ENCODE assay signal across 19 mouse cellular contexts in the genomic region with DNA sequence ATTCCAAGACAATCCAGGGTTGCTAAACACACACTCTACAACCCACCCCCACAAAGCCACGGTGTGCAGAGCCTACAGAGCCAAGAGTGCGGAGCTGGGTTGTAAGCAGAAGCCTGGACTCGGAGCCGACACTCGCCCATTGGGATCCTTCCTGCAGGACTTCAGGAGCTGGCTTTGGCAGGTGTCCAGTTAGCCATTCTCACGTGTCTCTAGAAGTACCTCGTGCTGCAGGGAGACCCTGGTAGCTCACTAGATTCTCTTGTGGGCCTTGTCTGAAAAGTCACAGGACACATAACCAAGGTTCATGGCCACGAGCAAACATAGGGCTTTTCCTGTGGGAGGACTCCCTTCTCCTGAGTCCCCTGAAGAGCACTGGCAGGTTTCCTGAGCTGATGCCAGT. TPM values are rescaled to one million over a fixed set of nuclear protein-coding genes. Genes with fewer than 3 reads are reported as not detected.
DNase-seq lines count a peak whose midpoint lies in the region; ATAC-seq and TF ChIP-seq lines count a peak whose summit lies in the region.
"Had no signal": no experiment of that assay in that cellular context is flagged by ENCODE, and none has a peak within 500 bp of the region (broad histone marks: within the 10 kb centered on the region; RNA-seq: fewer than 3 reads in every experiment).

No protein-coding gene starts in this region.

- TF ChIP-seq CTCF in gastrocnemius, adult 2 months (IDR thresholded peaks at IDR 0.05): no peak

- no peak overlapping the region for H3K4me2 ChIP-seq in neural tube, embryonic 11.5 days (ENCODE audit: low read depth)
- no peak overlapping the region for H3K4me2 ChIP-seq in neural tube, embryonic 15.5 days
- H3K4me2 ChIP-seq: neural tube, embryonic 13.5 days had no signal

- H3K4me3 ChIP-seq in gastrocnemius, adult 2 months: no peak overlapping the region
- no peak overlapping the region for H3K4me3 ChIP-seq in neural tube, embryonic 11.5 days (ENCODE audit: low read depth, low read length)
- no peak overlapping the region for H3K4me3 ChIP-seq in neural tube, embryonic 15.5 days (replicated peaks)
- H3K4me3 ChIP-seq: heart, adult 2 months; neural tube, embryonic 13.5 days had no signal

- no peaks in the 10 kb centered on the region for H3K9me3 ChIP-seq in neural tube, embryonic 11.5 days (ENCODE audit: control insufficient read depth, low read length)
- H3K9me3 ChIP-seq in neural tube, embryonic 15.5 days (replicated peaks): no peaks in the 10 kb centered on the region
- H3K9me3 ChIP-seq: G1E; neural tube, embryonic 13.5 days had no signal

- peak; percentile 35 for DNase-seq in adrenal gland, postnatal 10 days
- DNase-seq in adrenal gland, postnatal 14 days: no peak
- peak; percentile 39 for DNase-seq in gastrocnemius, adult 2 months
- no peak for DNase-seq in gastrocnemius, adult 8-10 months (ENCODE audit: low spot score in 2 of 2)
- peak; percentile 40 for DNase-seq in left cerebral cortex, postnatal 4 days
- DNase-seq in left cerebral cortex, postnatal 25 days (ENCODE audit: low spot score in 2 of 2): no peak
- DNase-seq in neural tube, embryonic 11.5 days (ENCODE audit: low spot score): peak; percentile 7

- intact Hi-C loops in gastrocnemius, adult 2 months (cut with DNase I): no loop called here
- intact Hi-C loops in left cerebral cortex, postnatal 4 days (cut with DNase I): no loop called here
- intact Hi-C loops in left cerebral cortex, postnatal 25 days (cut with DNase I): no loop called here

- H3K36me3 ChIP-seq in neural tube, embryonic 11.5 days (ENCODE audit: control insufficient read depth, insufficient read depth, low read length): no peaks in the 10 kb centered on the region
- H3K36me3 ChIP-seq in neural tube, embryonic 15.5 days: no peaks in the 10 kb centered on the region
- H3K36me3 ChIP-seq: G1E; neural tube, embryonic 13.5 days had no signal

- WGBS in neural tube, embryonic 11.5 days: 79% methylated on average over 8 of the region's 8 CpGs
- 71% methylated on average over 8 of the region's 8 CpGs for WGBS in neural tube, embryonic 15.5 days

- no peak for ATAC-seq in neural tube, embryonic 11.5 days (ENCODE audit: insufficient read depth, low FRiP score, low TSS enrichment)
- ATAC-seq in neural tube, embryonic 15.5 days (ENCODE audit: low FRiP score): no peak
- ATAC-seq: CD4-positive, CD25-positive, alpha-beta regulatory T cell, adult 4 months; forebrain, embryonic 16.5 days; inflammation-experienced regulatory T-cells, adult 6 months had no signal

- no peaks in the 10 kb centered on the region for H3K4me1 ChIP-seq in neural tube, embryonic 11.5 days (ENCODE audit: control insufficient read depth, insufficient read depth, low read length)
- 0 out of 2 replicates have a peak, but pooled peaks cover 3% of the 10 kb centered on the region for H3K4me1 ChIP-seq in neural tube, embryonic 15.5 days

- H3K9ac ChIP-seq in neural tube, embryonic 11.5 days (ENCODE audit: low read length): no peak overlapping the region
- H3K9ac ChIP-seq in neural tube, embryonic 15.5 days (replicated peaks): no peak overlapping the region
- H3K9ac ChIP-seq: liver, embryonic 14.5 days; neural tube, embryonic 13.5 days had no signal

- H3K27ac ChIP-seq in gastrocnemius, adult 2 months: peak overlapping the region; percentile 82
- H3K27ac ChIP-seq in neural tube, embryonic 11.5 days (ENCODE audit: low read depth, low read length): no peak overlapping the region
- H3K27ac ChIP-seq in neural tube, embryonic 15.5 days (replicated peaks): no peak overlapping the region
- H3K27ac ChIP-seq: heart, adult 2 months; liver, embryonic 14.5 days; neural tube, embryonic 13.5 days had no signal

- no peaks in the 10 kb centered on the region for H3K27me3 ChIP-seq in neural tube, embryonic 11.5 days (ENCODE audit: control insufficient read depth, insufficient read depth, low read length)
- no peaks in the 10 kb centered on the region for H3K27me3 ChIP-seq in neural tube, embryonic 15.5 days (replicated peaks)
- H3K27me3 ChIP-seq: neural tube, embryonic 13.5 days had no signal

RNA-seq across cellular contexts. Expression of gene Myl7, which starts 14.7 kb away (rescaled TPM):
- under 1 TPM in 1 of 2 experiments, not detected in 1; 0.66 TPM for total RNA-seq in adrenal gland, postnatal 10 days (2021)
- total RNA-seq in adrenal gland, postnatal 14 days (2021): not detected in 2 replicates
- not detected for total RNA-seq in gastrocnemius, adult 2 months (2021)
- total RNA-seq in gastrocnemius, adult 8-10 months (2022): not detected
- not detected for total RNA-seq in left cerebral cortex, postnatal 4 days (2021)
- total RNA-seq in left cerebral cortex, postnatal 25 days (2021): not detected
- polyA plus RNA-seq in neural tube, embryonic 11.5 days (2014; fragmentation: Nextera tagmentation; extraction: Ambion mirVana): 3.9 and 16.9 TPM in 2 replicates
- polyA plus RNA-seq in neural tube, embryonic 15.5 days (2015; fragmentation: Nextera tagmentation; extraction: Ambion mirVana): 1.4 and 10.6 TPM in 2 replicates
- total RNA-seq: adrenal gland, adult 18-20 months; G1E; gastrocnemius, postnatal 10 days; layer of hippocampus, postnatal 10 days; monocyte, adult 5-6 weeks had no signal
- polyA plus RNA-seq: CD4-positive, CD25-positive, alpha-beta regulatory T cell, adult 4 months; forebrain, embryonic 16.5 days; G1E; inflammation-experienced regulatory T-cells, adult 6 months had no signal

RNA-seq across cellular contexts. Expression of gene Pold2, which starts 35.2 kb away (rescaled TPM):
- 10 to 100 TPM; 48.6 to 53.0 TPM for total RNA-seq in adrenal gland, postnatal 10 days (2021)
- total RNA-seq in adrenal gland, postnatal 14 days (2021): 35.6 and 42.1 TPM in 2 replicates
- total RNA-seq in gastrocnemius, adult 2 months (2021): 10 to 100 TPM; 39.7 to 48.5 TPM
- 10 to 100 TPM; 44.6 to 47.3 (median 47.0) TPM for total RNA-seq in gastrocnemius, adult 8-10 months (2022)
- 10 to 100 TPM; 26.6 to 37.5 TPM for total RNA-seq in left cerebral cortex, postnatal 4 days (2021)
- 10 to 100 TPM; 20.1 to 20.2 TPM for total RNA-seq in left cerebral cortex, postnatal 25 days (2021)
- polyA plus RNA-seq in neural tube, embryonic 11.5 days (2014; fragmentation: Nextera tagmentation; extraction: Ambion mirVana): 92.5 and 102 TPM in 2 replicates
- 64.5 and 81.0 TPM in 2 replicates for polyA plus RNA-seq in neural tube, embryonic 15.5 days (2015; fragmentation: Nextera tagmentation; extraction: Ambion mirVana)

RNA-seq across cellular contexts. Expression of gene Gck, which starts 36.6 kb away (rescaled TPM):
- total RNA-seq in adrenal gland, postnatal 10 days (2021): 1 to 10 TPM; 2.9 to 3.0 TPM
- 3.8 and 18.3 TPM in 2 replicates for total RNA-seq in adrenal gland, postnatal 14 days (2021)
- total RNA-seq in gastrocnemius, adult 2 months (2021): 1 to 10 TPM; 1.8 to 7.8 TPM
- 1 to 10 TPM; 1.5 to 5.7 (median 3.0) TPM for total RNA-seq in gastrocnemius, adult 8-10 months (2022)
- total RNA-seq in left cerebral cortex, postnatal 4 days (2021): 1 to 10 TPM; 3.9 to 4.0 TPM
- 1 to 10 TPM in 1 of 2 experiments, under 1 TPM in 1; 0.83 to 1.2 TPM for total RNA-seq in left cerebral cortex, postnatal 25 days (2021)
- 0.88 and 1.4 TPM in 2 replicates for polyA plus RNA-seq in neural tube, embryonic 11.5 days (2014; fragmentation: Nextera tagmentation; extraction: Ambion mirVana)
- polyA plus RNA-seq in neural tube, embryonic 15.5 days (2015; fragmentation: Nextera tagmentation; extraction: Ambion mirVana): 3.4 and 4.2 TPM in 2 replicates
- total RNA-seq: gastrocnemius, postnatal 10 days; monocyte, adult 5-6 weeks had no signal
- polyA plus RNA-seq: CD4-positive, CD25-positive, alpha-beta regulatory T cell, adult 4 months; G1E; inflammation-experienced regulatory T-cells, adult 6 months had no signal

RNA-seq across cellular contexts. Expression of gene Ykt6, which starts 42.2 kb away (rescaled TPM):
- 10 to 100 TPM; 71.5 to 79.3 TPM for total RNA-seq in adrenal gland, postnatal 10 days (2021)
- 71.1 and 77.9 TPM in 2 replicates for total RNA-seq in adrenal gland, postnatal 14 days (2021)
- total RNA-seq in gastrocnemius, adult 2 months (2021): 10 to 100 TPM; 37.0 to 46.7 TPM
- 10 to 100 TPM; 40.4 to 47.2 (median 42.3) TPM for total RNA-seq in gastrocnemius, adult 8-10 months (2022)
- total RNA-seq in left cerebral cortex, postnatal 4 days (2021): 100 to 1,000 TPM; 202 to 213 TPM
- 10 to 100 TPM; 82.9 to 87.6 TPM for total RNA-seq in left cerebral cortex, postnatal 25 days (2021)
- polyA plus RNA-seq in neural tube, embryonic 11.5 days (2014; fragmentation: Nextera tagmentation; extraction: Ambion mirVana): 32.3 and 32.6 TPM in 2 replicates
- polyA plus RNA-seq in neural tube, embryonic 15.5 days (2015; fragmentation: Nextera tagmentation; extraction: Ambion mirVana): 84.9 and 87.1 TPM in 2 replicates

RNA-seq across cellular contexts. Expression of gene Aebp1, which starts 51.5 kb away (rescaled TPM):
- 100 to 1,000 TPM; 153 to 172 TPM for total RNA-seq in adrenal gland, postnatal 10 days (2021)
- total RNA-seq in adrenal gland, postnatal 14 days (2021): 203 and 213 TPM in 2 replicates
- total RNA-seq in gastrocnemius, adult 2 months (2021): 10 to 100 TPM; 52.8 to 72.3 TPM
- 10 to 100 TPM; 50.7 to 96.4 (median 75.2) TPM for total RNA-seq in gastrocnemius, adult 8-10 months (2022)
- 10 to 100 TPM; 20.4 to 24.8 TPM for total RNA-seq in left cerebral cortex, postnatal 4 days (2021)
- total RNA-seq in left cerebral cortex, postnatal 25 days (2021): 10 to 100 TPM; 13.2 to 16.0 TPM
- polyA plus RNA-seq in neural tube, embryonic 11.5 days (2014; fragmentation: Nextera tagmentation; extraction: Ambion mirVana): 8.9 and 9.7 TPM in 2 replicates
- polyA plus RNA-seq in neural tube, embryonic 15.5 days (2015; fragmentation: Nextera tagmentation; extraction: Ambion mirVana): 22.1 and 24.3 TPM in 2 replicates
- total RNA-seq: G1E; monocyte, adult 5-6 weeks had no signal
- polyA plus RNA-seq: G1E had no signal

Comparison
In these comparisons a context has a peak if more than half of its experiments do, and no peak if none do; other contexts are left out.
1. DNase-seq: peak in adrenal gland, postnatal 10 days (single experiment), gastrocnemius, adult 2 months (single experiment), left cerebral cortex, postnatal 4 days (single experiment) and neural tube, embryonic 11.5 days (single experiment); none in adrenal gland, postnatal 14 days (single experiment), gastrocnemius, adult 8-10 months (0 of 2) and left cerebral cortex, postnatal 25 days (0 of 2).